Mouse (Mus musculus) hindbrain, embryonic 10.5 days (tissue): ENCODE measurements at regions not wholly inside any gene's neighbourhood (a gene's known extent, or its start where the extent isn't known, plus 50 kb on each side); places are given as distances from the start of the nearest gene placed in this dataset.

Source experiments
- DNase-seq: peaks from one replicate; pipeline ENCODE4 v3.0.0-alpha.2; 2017; ENCODE audit warnings: low spot score
- H3K27ac ChIP-seq: fragments of 300-500 bp; sonication (generic); 2 replicates; pipeline ENCODE4 v1.5.1; 2016; ENCODE audit warnings: mild to moderate bottlenecking, moderate library complexity
- H3K27me3 ChIP-seq: fragments of 300-500 bp; sonication (generic); 2 replicates; pipeline ENCODE4 v1.6.1; 2016; ENCODE audit warnings: mild to moderate bottlenecking; ENCODE audit not compliant: poor library complexity, insufficient read depth, severe bottlenecking
- H3K36me3 ChIP-seq: fragments of 300-500 bp; sonication (generic); 2 replicates; pipeline ENCODE4 v1.6.1; 2016; ENCODE audit warnings: mild to moderate bottlenecking, moderate library complexity
- H3K4me1 ChIP-seq: fragments of 300-500 bp; sonication (generic); replicated peaks from 2 replicates; pipeline ENCODE4 v1.6.1; 2016; ENCODE audit warnings: mild to moderate bottlenecking
- H3K4me3 ChIP-seq: fragments of 300-500 bp; sonication (generic); 2 replicates; pipeline ENCODE4 v1.5.1; 2016; ENCODE audit warnings: mild to moderate bottlenecking, moderate library complexity
- H3K9me3 ChIP-seq: fragments of 300-500 bp; sonication (generic); 2 replicates; pipeline ENCODE4 v1.6.1; 2016; ENCODE audit warnings: mild to moderate bottlenecking, moderate library complexity
- WGBS: fragments of 180-500 bp; shearing (Covaris S2); methylation state at CpG from one replicate; pipeline ENCODE4 v1.1.7; 2016; 5-methylcytosine and 5-hydroxymethylcytosine counted together

DNA sequence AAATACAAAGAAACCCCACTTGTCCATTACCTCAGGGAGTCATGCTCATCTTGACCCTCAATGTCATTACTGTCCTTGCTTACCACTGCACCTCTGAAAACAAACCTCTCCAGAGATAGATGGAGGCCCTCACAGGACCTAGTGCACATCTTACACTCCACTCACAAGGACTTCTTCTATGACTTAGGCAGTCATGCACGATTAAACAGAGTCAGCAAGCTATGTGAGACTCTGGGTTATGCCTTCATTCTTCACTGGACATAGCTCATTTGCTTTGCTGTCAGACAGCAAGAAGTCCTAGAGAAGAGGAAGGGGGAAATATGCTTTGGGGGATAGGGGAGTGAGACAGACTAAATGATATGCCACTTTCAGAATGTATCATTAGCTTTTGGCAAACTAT lies 59.5 kb upstream of the Sgcd start:
- H3K27me3 ChIP-seq, result no peaks in the 10 kb centered on the region
- 81% methylated on average over 1 of the region's 1 CpGs for WGBS
- no peaks in the 10 kb centered on the region for H3K9me3 ChIP-seq
- no peak overlapping the region for H3K4me3 ChIP-seq
- DNase-seq, result no peak
- H3K36me3 ChIP-seq, result no peaks in the 10 kb centered on the region
- H3K4me1 ChIP-seq, result no peaks in the 10 kb centered on the region
- H3K27ac ChIP-seq, result no peak overlapping the region
